Mouse (Mus musculus): ENCODE measurements at regions not wholly inside any gene's neighbourhood (a gene's known extent, or its start where the extent isn't known, plus 50 kb on each side); places are given as distances from the start of the nearest gene placed in this dataset.
"Not testable (repeated sequence)": the region's sequence is repeated elsewhere in the genome, so short reads cannot be mapped to it uniquely, and the experiment has no call there.

GRCm38 (mm10) chr2:15273446-15273845, 218.6 kb upstream of the Nsun6 start:
- H3K27ac ChIP-seq (ENCODE audit: insufficient read depth, low read depth, low read length) = no peak overlapping the region
- TF ChIP-seq CTCF (conservative IDR thresholded peaks at IDR 0.05; ENCODE audit: insufficient read depth, insufficient read length, low read depth, low read length) = no peak
- no peaks in the 10 kb centered on the region for H3K4me1 ChIP-seq (ENCODE audit: control insufficient read depth, insufficient read depth, low read length)
- H3K36me3 ChIP-seq (ENCODE audit: control insufficient read depth, insufficient read depth, low read length) = no peaks in the 10 kb centered on the region
- DNase-seq = no peak
- no peak overlapping the region for H3K4me3 ChIP-seq (ENCODE audit: insufficient read depth, low read depth, low read length)
- H3K27me3 ChIP-seq (replicated peaks; ENCODE audit: control insufficient read depth, insufficient read depth, low read length) = no peaks in the 10 kb centered on the region
- WGBS = 92% methylated on average over 3 of the region's 3 CpGs

DNA sequence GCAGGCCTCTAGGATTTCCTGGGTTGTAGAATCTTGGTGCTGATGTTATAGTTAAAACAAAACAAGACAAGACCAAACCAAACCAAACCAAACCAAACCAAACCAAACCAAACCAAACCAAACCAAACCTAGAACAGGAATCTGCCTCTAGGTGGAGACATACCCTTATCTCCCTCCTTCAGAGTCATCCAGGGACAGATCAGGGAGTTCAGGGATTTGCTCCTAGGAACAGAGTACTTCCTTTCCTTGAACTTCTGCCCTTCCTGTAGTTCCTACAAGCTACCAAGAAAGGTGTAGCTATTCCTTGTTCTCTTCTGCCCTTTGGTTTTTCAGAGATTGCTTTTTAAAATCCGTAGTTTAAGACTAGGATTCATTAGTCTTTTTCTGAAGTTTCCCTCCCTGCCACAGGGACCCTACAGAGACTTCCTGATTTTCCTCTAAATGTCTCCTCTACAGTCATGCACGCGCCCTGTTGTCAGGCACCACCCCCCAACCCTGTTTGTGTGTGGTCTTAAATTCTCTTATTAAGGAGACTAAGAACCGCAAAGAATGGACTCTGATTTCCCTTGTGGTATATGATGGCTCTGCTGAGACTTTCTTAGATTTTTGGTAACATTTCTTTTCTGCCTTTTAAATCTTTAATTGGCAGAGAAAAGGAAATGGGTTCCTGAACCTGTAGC, 205.8 kb upstream of the Nsun6 start:
- TF ChIP-seq CTCF (conservative IDR thresholded peaks at IDR 0.05; ENCODE audit: insufficient read depth, insufficient read length, low read depth, low read length) = no peak; the same call in 1 of the 2 replicates
- no peak for TF ChIP-seq POLR2A (IDR thresholded peaks at IDR 0.05; ENCODE audit: low read depth, low read length)
- no peaks in the 10 kb centered on the region for H3K27me3 ChIP-seq (replicated peaks; ENCODE audit: control insufficient read depth, insufficient read depth, low read length)
- no peak overlapping the region for H3K27ac ChIP-seq (ENCODE audit: insufficient read depth, low read depth, low read length)
- 26% methylated on average over 4 of the region's 4 CpGs for WGBS
- no peaks in the 10 kb centered on the region for H3K36me3 ChIP-seq (ENCODE audit: control insufficient read depth, insufficient read depth, low read length)
- no peaks in the 10 kb centered on the region for H3K4me1 ChIP-seq (ENCODE audit: control insufficient read depth, insufficient read depth, low read length)
- DNase-seq = peak; percentile 1
- H3K4me3 ChIP-seq (ENCODE audit: insufficient read depth, low read depth, low read length) = no peak overlapping the region

DNA sequence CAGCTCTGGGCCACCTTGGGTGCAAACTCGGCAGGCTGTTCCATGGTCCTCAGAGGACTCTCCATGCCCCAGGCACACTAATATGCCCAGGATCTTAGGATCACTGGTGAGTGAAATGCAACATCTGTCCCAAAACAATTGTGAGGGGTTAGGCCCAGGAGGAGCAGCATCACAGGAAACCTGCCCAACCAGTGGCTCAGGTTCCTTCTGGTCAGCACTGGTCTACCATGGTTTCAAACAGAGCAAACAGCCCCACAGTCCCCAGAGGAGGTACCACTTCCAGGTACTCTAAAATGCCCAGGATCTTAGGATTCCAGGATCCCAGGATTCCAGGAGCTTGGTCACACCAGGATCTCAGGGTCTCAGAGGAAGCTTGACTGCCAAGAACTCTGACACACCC, 187.4 kb upstream of the Nsun6 start:
- not testable (repeated sequence) for H3K4me1 ChIP-seq (ENCODE audit: control insufficient read depth, insufficient read depth, low read length); H3K36me3 ChIP-seq (ENCODE audit: control insufficient read depth, insufficient read depth, low read length); DNase-seq; H3K27ac ChIP-seq (ENCODE audit: insufficient read depth, low read depth, low read length); H3K4me3 ChIP-seq (ENCODE audit: insufficient read depth, low read depth, low read length); H3K27me3 ChIP-seq (replicated peaks; ENCODE audit: control insufficient read depth, insufficient read depth, low read length)
- WGBS = 78% methylated on average over 1 of the region's 1 CpGs

- no peak overlapping the region for H3K27ac ChIP-seq (ENCODE audit: insufficient read depth, low read depth, low read length)
- WGBS = 47% methylated on average over 4 of the region's 4 CpGs
- TF ChIP-seq POLR2A (IDR thresholded peaks at IDR 0.05; ENCODE audit: low read depth, low read length) = no peak
- no peak for TF ChIP-seq CTCF (conservative IDR thresholded peaks at IDR 0.05; ENCODE audit: insufficient read depth, insufficient read length, low read depth, low read length)
- no peaks in the 10 kb centered on the region for H3K27me3 ChIP-seq (replicated peaks; ENCODE audit: control insufficient read depth, insufficient read depth, low read length)
- H3K4me1 ChIP-seq (ENCODE audit: control insufficient read depth, insufficient read depth, low read length) = no peaks in the 10 kb centered on the region
- no peaks in the 10 kb centered on the region for H3K36me3 ChIP-seq (ENCODE audit: control insufficient read depth, insufficient read depth, low read length)
- no peak for DNase-seq
- H3K4me3 ChIP-seq (ENCODE audit: insufficient read depth, low read depth, low read length) = no peak overlapping the region
These were observed 167.0 kb upstream of the Nsun6 start for GRCm38 (mm10) chr2:15221910-15222309.

GRCm38 (mm10) chr2:15188091-15188490, 133.2 kb upstream of the Nsun6 start:
- no peak for DNase-seq
- H3K36me3 ChIP-seq (ENCODE audit: control insufficient read depth, insufficient read depth, low read length) = no peaks in the 10 kb centered on the region
- no peaks in the 10 kb centered on the region for H3K4me1 ChIP-seq (ENCODE audit: control insufficient read depth, insufficient read depth, low read length)
- no peak for TF ChIP-seq POLR2A (IDR thresholded peaks at IDR 0.05; ENCODE audit: low read depth, low read length)
- TF ChIP-seq CTCF (conservative IDR thresholded peaks at IDR 0.05; ENCODE audit: insufficient read depth, insufficient read length, low read depth, low read length) = no peak
- WGBS = 94% methylated on average over 1 of the region's 1 CpGs
- no peak overlapping the region for H3K27ac ChIP-seq (ENCODE audit: insufficient read depth, low read depth, low read length)
- no peak overlapping the region for H3K4me3 ChIP-seq (ENCODE audit: insufficient read depth, low read depth, low read length)
- H3K27me3 ChIP-seq (replicated peaks; ENCODE audit: control insufficient read depth, insufficient read depth, low read length) = no peaks in the 10 kb centered on the region

DNA sequence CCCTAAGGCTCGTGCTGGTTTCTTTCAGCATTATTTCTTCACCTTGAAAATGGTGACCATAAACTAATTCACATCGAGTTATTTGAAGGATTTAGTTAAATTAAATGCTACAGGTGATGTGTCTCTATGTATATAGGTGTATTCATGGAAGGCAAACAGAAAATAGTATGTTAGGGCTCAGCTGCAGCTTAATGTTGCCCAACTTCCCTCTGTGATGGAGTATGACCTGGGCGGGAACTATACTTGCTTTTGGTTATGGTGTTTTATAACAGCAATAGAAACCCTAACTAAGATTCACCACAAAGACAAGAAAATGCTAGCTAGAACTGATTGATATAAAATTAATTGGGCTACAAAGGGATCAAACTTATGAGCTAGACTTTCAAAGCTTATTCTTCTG, 126.1 kb upstream of the Nsun6 start:
- no peak overlapping the region for H3K27ac ChIP-seq (ENCODE audit: insufficient read depth, low read depth, low read length)
- no peak for DNase-seq
- H3K36me3 ChIP-seq (ENCODE audit: control insufficient read depth, insufficient read depth, low read length) = no peaks in the 10 kb centered on the region
- no peaks in the 10 kb centered on the region for H3K27me3 ChIP-seq (replicated peaks; ENCODE audit: control insufficient read depth, insufficient read depth, low read length)
- no peak overlapping the region for H3K4me3 ChIP-seq (ENCODE audit: insufficient read depth, low read depth, low read length)
- 77% methylated on average over 3 of the region's 3 CpGs for WGBS
- no peaks in the 10 kb centered on the region for H3K4me1 ChIP-seq (ENCODE audit: control insufficient read depth, insufficient read depth, low read length)
- TF ChIP-seq CTCF (conservative IDR thresholded peaks at IDR 0.05; ENCODE audit: insufficient read depth, insufficient read length, low read depth, low read length) (no peak), POLR2A (IDR thresholded peaks at IDR 0.05; ENCODE audit: low read depth, low read length) (no peak)

DNA sequence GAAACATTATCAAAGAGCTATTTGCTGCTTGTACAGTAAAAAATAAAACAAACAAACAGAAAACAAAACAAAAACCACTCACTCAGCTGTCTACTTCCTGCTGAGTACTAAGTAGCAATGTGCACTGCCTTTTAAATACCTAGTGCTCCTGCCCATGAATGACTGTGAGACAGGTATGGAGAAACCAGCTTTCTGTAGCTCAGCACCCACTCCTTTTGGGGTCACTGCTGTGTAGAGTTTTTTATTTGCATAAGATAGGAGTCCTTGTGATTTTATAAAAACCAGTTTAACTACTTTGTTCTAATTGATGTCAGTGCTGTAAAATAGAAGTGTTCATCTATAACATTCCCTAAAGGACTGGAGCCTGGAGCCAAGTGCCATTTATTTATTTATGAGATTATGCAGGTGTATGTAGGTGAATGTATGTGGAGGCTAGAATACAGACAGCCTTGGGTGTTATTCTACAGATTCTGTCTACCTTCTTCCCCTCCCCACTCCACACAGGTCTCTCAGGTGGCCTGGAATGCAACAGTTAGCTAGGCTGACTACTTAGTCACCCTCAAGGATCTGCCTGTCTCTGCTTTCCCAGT, 111.7 kb upstream of the Nsun6 start:
- TF ChIP-seq POLR2A (IDR thresholded peaks at IDR 0.05; ENCODE audit: low read depth, low read length) = no peak
- no peak for TF ChIP-seq CTCF (conservative IDR thresholded peaks at IDR 0.05; ENCODE audit: insufficient read depth, insufficient read length, low read depth, low read length)
- H3K4me3 ChIP-seq (ENCODE audit: insufficient read depth, low read depth, low read length) = no peak overlapping the region
- H3K4me1 ChIP-seq (ENCODE audit: control insufficient read depth, insufficient read depth, low read length) = no peaks in the 10 kb centered on the region
- no peaks in the 10 kb centered on the region for H3K36me3 ChIP-seq (ENCODE audit: control insufficient read depth, insufficient read depth, low read length)
- DNase-seq = no peak
- no peak overlapping the region for H3K27ac ChIP-seq (ENCODE audit: insufficient read depth, low read depth, low read length)
- no peaks in the 10 kb centered on the region for H3K27me3 ChIP-seq (replicated peaks; ENCODE audit: control insufficient read depth, insufficient read depth, low read length)
